Mouse (Mus musculus) lung, adult 18-20 months (tissue): ENCODE measurements around the gene Iqcc.
A peak's percentile ranks its signal among the peaks of the same experiment; 100 is the strongest.

Experiments used
- DNase-seq, 2 experiments: peaks; one replicate each; pipeline ENCODE4 v3.0.0; 2022; ENCODE audit warnings: mixed read lengths in 2 of 2

The Iqcc gene

GRCm38 (mm10) chr4:129576863-129577491 lies 41.9 kb downstream of the Iqcc start:
- peak; percentile 67 to 69 for DNase-seq

- DNase-seq: peak; percentile 26 to 45
These were observed 43.6 kb downstream of the Iqcc start for GRCm38 (mm10) chr4:129575171-129575844.

- DNase-seq: no peak
These were observed 45.5 kb downstream of the Iqcc start, which contains the start of gene Lck for GRCm38 (mm10) chr4:129573430-129573829. TSS of gene Lck (minus strand) at chr4:129573641.

GRCm38 (mm10) chr4:129573093-129573370 lies 45.9 kb downstream of the Iqcc start:
- no peak for DNase-seq

GRCm38 (mm10) chr4:129572236-129573092 lies 46.4 kb downstream of the Iqcc start:
- no peak for DNase-seq

GRCm38 (mm10) chr4:129571551-129572084 lies 47.3 kb downstream of the Iqcc start:
- DNase-seq: no peak

- DNase-seq: no peak
These were observed 48.9 kb downstream of the Iqcc start for GRCm38 (mm10) chr4:129570028-129570427.

GRCm38 (mm10) chr4:129568366-129568765 lies 50.5 kb downstream of the Iqcc start:
- DNase-seq: no peak

- DNase-seq: no peak
These were observed 53.8 kb downstream of the Iqcc start for GRCm38 (mm10) chr4:129565139-129565538.
